Mouse (Mus musculus): ENCODE results near the gene Gcnt3. TPM values are rescaled to one million over a fixed set of nuclear protein-coding genes. Genes with fewer than 3 reads are reported as not detected.

Gcnt3 gene
- polyA plus RNA-seq (2012; ENCODE audit: low replicate concordance): not detected in 2 replicates

GRCm38 (mm10) chr9:70037988-70038387 is at the start of gene Gcnt3:
Gcnt3 (minus strand) TSS chr9:70038088.

DNA sequence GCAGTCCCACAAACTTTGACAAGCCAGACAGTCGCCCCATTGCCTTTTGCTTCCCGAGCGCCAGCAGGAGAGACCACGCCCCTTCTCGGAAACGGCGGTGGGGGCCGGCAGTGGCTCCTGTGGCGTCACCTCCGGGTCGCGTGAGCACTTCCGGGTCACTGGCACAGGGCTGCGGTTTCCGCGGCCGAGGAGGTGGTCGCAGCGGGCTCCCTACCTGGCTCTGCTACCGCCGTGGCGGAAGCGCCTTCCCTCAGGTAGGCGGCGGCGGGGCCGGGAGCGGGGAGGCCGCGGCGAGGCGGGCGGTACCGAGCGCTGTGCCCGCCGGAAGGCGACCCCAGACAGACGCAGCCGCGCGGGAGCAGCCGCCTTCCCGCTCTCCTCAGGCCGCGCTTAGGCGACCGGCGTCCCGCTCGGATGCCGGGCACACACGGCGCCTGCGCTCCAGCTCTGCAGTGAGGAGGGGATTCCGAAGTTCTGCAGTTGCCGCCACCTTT is 25.4 kb downstream of the Gcnt3 start, which contains the start of gene Gtf2a2:
TSS of gene Gtf2a2 (plus strand) at position 143 of the 494 bp plus-strand sequence.

GRCm38 (mm10) chr9:69989303-69990121 is 48.4 kb downstream of the Gcnt3 start, which contains the start of gene Bnip2:
Bnip2 (plus strand) TSS chr9:69989466.

Other genes with a start within 250 kb of the Gcnt3 start
- 33.8 and 59.7 TPM in 2 replicates for gene Bnip2, start 48.6 kb downstream of the Gcnt3 start, polyA plus RNA-seq (2012; ENCODE audit: low replicate concordance)
- 44.6 and 60.3 TPM in 2 replicates for gene Gtf2a2, start 25.5 kb downstream of the Gcnt3 start, polyA plus RNA-seq (2012; ENCODE audit: low replicate concordance)
- gene Fam81a, start 104.5 kb upstream of the Gcnt3 start, polyA plus RNA-seq (2012; ENCODE audit: low replicate concordance): 0.03 and 0.17 TPM in 2 replicates
- 45.6 and 49.5 TPM in 2 replicates for gene Myo1e, start 169.3 kb upstream of the Gcnt3 start, polyA plus RNA-seq (2012; ENCODE audit: low replicate concordance)

All from hematopoietic multipotent progenitor cell, adult 10-12 weeks (in vitro differentiated cells).